Mouse (Mus musculus): ENCODE data around the gene Neurl4.

GRCm38 (mm10) chr11:69876186-69876585 is 24.7 kb upstream of the Neurl4 start:
- TF ChIP-seq GATA1 (IDR thresholded peaks at IDR 0.05; ENCODE audit: low read length), result no peak
- no peak for TF ChIP-seq TAL1 (IDR thresholded peaks at IDR 0.05; ENCODE audit: low read length)
